Mouse (Mus musculus): ENCODE data around the gene Cacna1c. TPM values are rescaled to one million over a fixed set of nuclear protein-coding genes. Genes with fewer than 3 reads are reported as not detected.

Gene Cacna1c
- polyA plus RNA-seq, 1 experiment from 2014 or later: 6.2 TPM

- Histone ChIP-seq H3K9me3 (no peaks in the 10 kb centered on the region), H3K4me2 (no peak overlapping the region)
- WGBS: 89% methylated on average over 5 of the region's 5 CpGs
Measured at GRCm38 (mm10) chr6:119039293-119039692, 156.9 kb downstream of the Cacna1c start.

GRCm38 (mm10) chr6:119037815-119038214 lies 158.4 kb downstream of the Cacna1c start:
- Histone ChIP-seq H3K9ac (no peak overlapping the region), H3K4me1 (peaks cover 2% of the 10 kb centered on the region; the same call in 1 of the 2 replicates), H3K4me2 (no peak overlapping the region), H3K4me3 (replicated peaks) (no peak overlapping the region), H3K9me3 (no peaks in the 10 kb centered on the region), H3K27me3 (no peaks in the 10 kb centered on the region), H3K27ac (no peak overlapping the region), H3K36me3 (replicated peaks) (no peaks in the 10 kb centered on the region)
- ATAC-seq (ENCODE audit: low FRiP score): no peak
- 88% methylated on average over 6 of the region's 6 CpGs for WGBS

More at GRCm38 (mm10) chr6:119039293-119039692, 156.9 kb downstream of the Cacna1c start:
- no peak for ATAC-seq (ENCODE audit: low FRiP score)
- peaks cover 2% of the 10 kb centered on the region; the same call in 1 of the 2 replicates for H3K4me1 ChIP-seq
- H3K27ac ChIP-seq: no peak overlapping the region
- no peaks in the 10 kb centered on the region for H3K36me3 ChIP-seq (replicated peaks)
- no peak overlapping the region for H3K4me3 ChIP-seq (replicated peaks)
- no peak overlapping the region for H3K9ac ChIP-seq
- H3K27me3 ChIP-seq: no peaks in the 10 kb centered on the region

GRCm38 (mm10) chr6:119037047-119037446 lies 159.2 kb downstream of the Cacna1c start:
- no peak overlapping the region for H3K4me3 ChIP-seq (replicated peaks)
- no peaks in the 10 kb centered on the region for H3K36me3 ChIP-seq (replicated peaks)
- H3K4me1 ChIP-seq: peaks cover 2% of the 10 kb centered on the region; the same call in 1 of the 2 replicates
- no peaks in the 10 kb centered on the region for H3K27me3 ChIP-seq
- H3K27ac ChIP-seq: no peak overlapping the region
- H3K9ac ChIP-seq: no peak overlapping the region
- H3K4me2 ChIP-seq: no peak overlapping the region
- WGBS: 76% methylated on average over 2 of the region's 2 CpGs
- ATAC-seq (ENCODE audit: low FRiP score): no peak
- H3K9me3 ChIP-seq: no peaks in the 10 kb centered on the region

GRCm38 (mm10) chr6:119035361-119035760 lies 160.9 kb downstream of the Cacna1c start:
- Histone ChIP-seq H3K27me3 (no peaks in the 10 kb centered on the region), H3K9ac (no peak overlapping the region), H3K4me2 (no peak overlapping the region), H3K36me3 (replicated peaks) (no peaks in the 10 kb centered on the region), H3K4me3 (replicated peaks) (no peak overlapping the region), H3K4me1 (no peaks in the 10 kb centered on the region), H3K9me3 (no peaks in the 10 kb centered on the region), H3K27ac (no peak overlapping the region)
- ATAC-seq (ENCODE audit: low FRiP score): no peak
- WGBS: 91% methylated on average over 6 of the region's 6 CpGs

GRCm38 (mm10) chr6:119034947-119035346 lies 161.3 kb downstream of the Cacna1c start:
- Histone ChIP-seq H3K36me3 (replicated peaks) (no peaks in the 10 kb centered on the region), H3K27ac (no peak overlapping the region), H3K4me3 (replicated peaks) (no peak overlapping the region), H3K4me2 (no peak overlapping the region), H3K27me3 (no peaks in the 10 kb centered on the region), H3K4me1 (no peaks in the 10 kb centered on the region), H3K9ac (no peak overlapping the region), H3K9me3 (no peaks in the 10 kb centered on the region)
- 94% methylated on average over 2 of the region's 2 CpGs for WGBS
- ATAC-seq (ENCODE audit: low FRiP score): no peak

GRCm38 (mm10) chr6:119027880-119028279 lies 168.3 kb downstream of the Cacna1c start:
- H3K4me2 ChIP-seq: no peak overlapping the region
- no peak overlapping the region for H3K4me3 ChIP-seq (replicated peaks)
- no peak for ATAC-seq (ENCODE audit: low FRiP score)
- H3K9me3 ChIP-seq: no peaks in the 10 kb centered on the region
- WGBS: 83% methylated on average over 6 of the region's 6 CpGs
- H3K4me1 ChIP-seq: peaks cover 9% of the 10 kb centered on the region
- H3K36me3 ChIP-seq (replicated peaks): no peaks in the 10 kb centered on the region
- H3K9ac ChIP-seq: no peak overlapping the region
- H3K27ac ChIP-seq: no peak overlapping the region
- no peaks in the 10 kb centered on the region for H3K27me3 ChIP-seq

GRCm38 (mm10) chr6:119022850-119023249 lies 173.4 kb downstream of the Cacna1c start:
- H3K27ac ChIP-seq: no peak overlapping the region
- H3K9me3 ChIP-seq: no peaks in the 10 kb centered on the region
- no peaks in the 10 kb centered on the region for H3K27me3 ChIP-seq
- WGBS: 67% methylated on average over 2 of the region's 2 CpGs
- ATAC-seq (ENCODE audit: low FRiP score): no peak
- no peaks in the 10 kb centered on the region for H3K36me3 ChIP-seq (replicated peaks)
- no peak overlapping the region for H3K4me3 ChIP-seq (replicated peaks)
- H3K9ac ChIP-seq: no peak overlapping the region
- H3K4me2 ChIP-seq: no peak overlapping the region
- peaks cover 7% of the 10 kb centered on the region for H3K4me1 ChIP-seq

- Histone ChIP-seq H3K9me3 (no peaks in the 10 kb centered on the region), H3K27ac (no peak overlapping the region), H3K27me3 (no peaks in the 10 kb centered on the region), H3K36me3 (replicated peaks) (no peaks in the 10 kb centered on the region), H3K9ac (no peak overlapping the region), H3K4me1 (no peaks in the 10 kb centered on the region), H3K4me2 (no peak overlapping the region), H3K4me3 (replicated peaks) (no peak overlapping the region)
- no peak for ATAC-seq (ENCODE audit: low FRiP score)
- 84% methylated on average over 8 of the region's 8 CpGs for WGBS
Measured at GRCm38 (mm10) chr6:119021226-119021625, 175.0 kb downstream of the Cacna1c start.

DNA sequence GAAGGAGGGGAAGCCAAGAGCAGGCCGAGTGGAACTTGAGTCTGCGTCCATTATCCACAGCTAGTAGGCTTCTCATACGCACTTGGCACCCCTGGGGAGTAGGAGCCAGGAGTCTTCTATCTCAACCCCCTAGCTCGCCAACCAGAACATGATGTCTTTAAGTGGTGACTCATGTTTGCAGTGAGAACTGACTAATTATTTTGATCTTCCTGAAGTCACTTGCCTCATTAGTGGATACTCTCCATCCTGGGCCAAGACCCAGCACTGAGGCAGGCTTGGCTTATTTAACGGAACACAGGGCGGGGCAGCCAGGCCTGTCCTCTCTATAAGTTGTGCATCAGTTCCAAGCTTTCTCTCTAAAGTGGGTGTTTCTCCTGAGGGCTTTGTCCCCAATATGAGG lies 177.3 kb downstream of the Cacna1c start:
- Histone ChIP-seq H3K4me3 (replicated peaks) (no peak overlapping the region), H3K9me3 (no peaks in the 10 kb centered on the region), H3K27ac (no peak overlapping the region), H3K27me3 (no peaks in the 10 kb centered on the region), H3K9ac (no peak overlapping the region), H3K4me1 (no peaks in the 10 kb centered on the region), H3K4me2 (no peak overlapping the region), H3K36me3 (replicated peaks) (no peaks in the 10 kb centered on the region)
- ATAC-seq (ENCODE audit: low FRiP score): no peak
- 88% methylated on average over 6 of the region's 6 CpGs for WGBS

DNA sequence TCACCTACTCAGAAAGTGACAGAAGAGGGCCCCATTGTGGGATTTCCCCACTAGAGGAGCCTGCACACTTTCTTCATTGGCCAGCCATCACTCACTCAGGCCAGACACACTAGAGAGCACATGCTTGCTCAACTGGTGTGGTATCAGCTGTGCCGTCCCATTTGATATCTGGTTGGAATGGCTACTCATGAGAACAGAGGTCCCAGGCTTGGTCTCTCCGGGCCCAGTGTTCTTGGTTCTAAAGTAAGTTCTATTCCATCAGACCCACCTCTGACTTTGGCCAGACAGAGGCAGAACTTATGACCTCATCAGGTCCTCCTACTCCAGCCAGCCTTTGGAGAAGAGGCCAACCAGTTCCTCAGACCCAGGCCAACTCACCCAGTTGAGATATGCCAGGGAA lies 178.0 kb downstream of the Cacna1c start:
- no peak overlapping the region for H3K4me3 ChIP-seq (replicated peaks)
- no peaks in the 10 kb centered on the region for H3K36me3 ChIP-seq (replicated peaks)
- no peaks in the 10 kb centered on the region for H3K27me3 ChIP-seq
- no peak for ATAC-seq (ENCODE audit: low FRiP score)
- H3K9ac ChIP-seq: no peak overlapping the region
- no peak overlapping the region for H3K4me2 ChIP-seq
- 86% methylated on average over 2 of the region's 2 CpGs for WGBS
- H3K4me1 ChIP-seq: no peaks in the 10 kb centered on the region
- no peak overlapping the region for H3K27ac ChIP-seq
- H3K9me3 ChIP-seq: no peaks in the 10 kb centered on the region

- no peaks in the 10 kb centered on the region for H3K9me3 ChIP-seq
- H3K4me2 ChIP-seq: no peak overlapping the region
Measured at GRCm38 (mm10) chr6:119017498-119017897, 178.7 kb downstream of the Cacna1c start.

GRCm38 (mm10) chr6:119015346-119015745 lies 180.9 kb downstream of the Cacna1c start:
- no peaks in the 10 kb centered on the region for H3K9me3 ChIP-seq
- no peaks in the 10 kb centered on the region for H3K27me3 ChIP-seq
- ATAC-seq (ENCODE audit: low FRiP score): no peak
- no peak overlapping the region for H3K9ac ChIP-seq
- H3K4me1 ChIP-seq: no peaks in the 10 kb centered on the region
- 70% methylated on average over 2 of the region's 2 CpGs for WGBS
- H3K4me2 ChIP-seq: no peak overlapping the region
- H3K4me3 ChIP-seq (replicated peaks): no peak overlapping the region
- H3K27ac ChIP-seq: no peak overlapping the region
- no peaks in the 10 kb centered on the region for H3K36me3 ChIP-seq (replicated peaks)

More at GRCm38 (mm10) chr6:119017498-119017897, 178.7 kb downstream of the Cacna1c start:
- no peak for ATAC-seq (ENCODE audit: low FRiP score)
- Histone ChIP-seq H3K27me3 (no peaks in the 10 kb centered on the region), H3K4me1 (no peaks in the 10 kb centered on the region), H3K36me3 (replicated peaks) (no peaks in the 10 kb centered on the region), H3K27ac (no peak overlapping the region), H3K9ac (no peak overlapping the region), H3K4me3 (replicated peaks) (no peak overlapping the region)
- WGBS: 86% methylated on average over 10 of the region's 10 CpGs

DNA sequence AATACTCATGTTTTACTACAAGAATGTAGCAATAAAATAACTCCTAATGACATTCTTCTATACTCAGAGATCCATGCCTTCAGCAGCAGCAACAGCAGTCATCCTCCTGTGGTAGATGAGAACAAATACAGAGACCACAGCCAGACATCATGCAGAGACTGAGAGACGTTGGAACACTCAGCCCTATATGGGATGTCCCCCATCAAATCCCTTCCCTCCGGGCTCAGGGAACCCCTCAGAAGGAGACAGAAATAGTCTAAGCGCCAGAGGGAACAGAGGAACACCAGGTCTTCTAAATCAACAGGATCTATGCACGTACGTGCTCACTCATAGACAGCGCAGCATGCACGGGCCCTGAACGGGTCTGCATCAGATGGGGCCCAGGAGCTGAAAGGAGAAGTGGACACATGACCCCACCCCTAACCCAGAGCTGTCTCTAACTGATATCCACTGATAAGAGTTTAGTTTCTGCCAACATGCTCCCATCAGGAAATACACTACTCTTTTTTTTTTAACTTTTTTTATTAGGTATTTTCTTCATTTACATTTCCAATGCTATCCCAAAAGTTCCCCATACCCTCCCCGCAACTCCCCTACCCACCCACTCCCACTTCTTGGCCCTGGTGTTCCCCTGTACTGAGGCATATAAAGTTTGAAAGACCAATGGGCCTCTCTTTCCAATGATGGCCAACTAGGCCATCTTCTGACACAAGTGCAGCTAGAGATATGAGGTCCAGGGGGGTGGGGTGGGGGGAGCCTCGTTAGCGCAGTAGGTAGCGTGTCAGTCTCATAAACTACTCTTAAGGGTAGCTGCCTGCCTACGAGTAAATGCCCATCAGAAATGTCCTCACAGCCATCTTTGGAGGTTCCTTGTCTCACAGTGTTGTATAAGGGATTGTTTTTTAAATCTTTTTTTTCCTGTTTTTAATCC lies 182.8 kb downstream of the Cacna1c start:
- 85% methylated on average over 13 of the region's 13 CpGs for whole genome bisulfite sequencing

More for the DNA sequence above, 182.8 kb downstream of the Cacna1c start:
- no peak overlapping the region for H3K4me3 ChIP-seq (replicated peaks)
- no peak for ATAC-seq (ENCODE audit: low FRiP score)
- H3K9ac ChIP-seq: no peak overlapping the region
- H3K27me3 ChIP-seq: no peaks in the 10 kb centered on the region
- H3K9me3 ChIP-seq: no peaks in the 10 kb centered on the region
- H3K27ac ChIP-seq: no peak overlapping the region
- H3K36me3 ChIP-seq (replicated peaks): no peaks in the 10 kb centered on the region
- H3K4me1 ChIP-seq: no peaks in the 10 kb centered on the region; the same call in 1 of the 2 replicates
- no peak overlapping the region for H3K4me2 ChIP-seq

Data from forebrain, embryonic 12.5 days (tissue).